ENCODE assay signal across 13 mouse cellular contexts in genomic region chr3:88005822-88006786, GRCm38 (mm10). TPM values are rescaled to one million over a fixed set of nuclear protein-coding genes. Genes with fewer than 3 reads are reported as not detected.
DNase-seq lines count a peak whose midpoint lies in the region; ATAC-seq and TF ChIP-seq lines count a peak whose summit lies in the region.
"Had no signal": no experiment of that assay in that cellular context is flagged by ENCODE, and none has a peak within 500 bp of the region (broad histone marks: within the 10 kb centered on the region; RNA-seq: fewer than 3 reads in every experiment).

No protein-coding gene starts in this region.

- no peaks in the 10 kb centered on the region for H3K4me1 ChIP-seq in bone marrow macrophage, adult 2 months (ENCODE audit: control insufficient read depth, insufficient read depth, low read length)
- H3K4me1 ChIP-seq: intestine, embryonic 15.5 days had no signal

- peak; percentile 46 for TF ChIP-seq CTCF in left cerebral cortex, adult 2 months (IDR thresholded peaks at IDR 0.05)
- peak; percentile 33; the same call in 1 of the 2 replicates for TF ChIP-seq CTCF in bone marrow macrophage, adult 2 months (IDR thresholded peaks at IDR 0.05; ENCODE audit: low read depth, low read length)

- ATAC-seq in megakaryocyte progenitor cell, adult 5-6 weeks (replicated peaks; ENCODE audit: poor library complexity): 0 out of 2 replicates have a peak, but pooled peaks have one; percentile 31
- ATAC-seq: intestine, embryonic 15.5 days had no signal

- intact Hi-C loops in left cerebral cortex, adult 2 months (cut with DNase I): no loop called here

- no peak for TF ChIP-seq POLR2A in bone marrow macrophage, adult 2 months (IDR thresholded peaks at IDR 0.05; ENCODE audit: borderline replicate concordance, low read depth, low read length)

- DNase-seq in left cerebral cortex, adult 2 months (ENCODE audit: extremely low spot score in 1 of 2, low spot score in 2 of 2): no peak
- no peak for DNase-seq in left cerebral cortex, adult 9 months (ENCODE audit: low spot score in 2 of 2)
- DNase-seq in ES-CJ7 (ENCODE audit: low read depth, low spot score): peak; percentile 82
- no peak for DNase-seq in adrenal gland, postnatal 14 days
- no peak for DNase-seq in embryo, embryonic 11 days
- no peak for DNase-seq in kidney, adult 9 months
- DNase-seq: right cerebral cortex, postnatal 25 days had no signal

- H3K4me3 ChIP-seq in left cerebral cortex, adult 2 months: no peak overlapping the region
- no peak overlapping the region for H3K4me3 ChIP-seq in bone marrow macrophage, adult 2 months (ENCODE audit: insufficient read depth, low read length)
- H3K4me3 ChIP-seq: heart, embryonic 13.5 days; intestine, embryonic 15.5 days had no signal

- no peak overlapping the region for H3K27ac ChIP-seq in left cerebral cortex, adult 2 months
- H3K27ac ChIP-seq in bone marrow macrophage, adult 2 months (ENCODE audit: insufficient read depth, low read depth, low read length): no peak overlapping the region
- H3K27ac ChIP-seq: heart, embryonic 13.5 days; intestine, embryonic 15.5 days had no signal

RNA-seq across cellular contexts. Expression of gene Bcan, which starts 6.1 kb away (rescaled TPM):
- 100 to 1,000 TPM; 241 to 256 TPM for total RNA-seq in left cerebral cortex, adult 2 months (2021)
- not detected in 2 replicates for polyA plus RNA-seq in bone marrow macrophage, adult 2 months (2012; ENCODE audit: insufficient read depth, insufficient read length, missing spikeins)
- not detected in 2 replicates for total RNA-seq in megakaryocyte progenitor cell, adult 5-6 weeks (2015)
- not detected in 2 replicates for total RNA-seq in megakaryocyte progenitor cell, adult 5-6 weeks (2017)
- total RNA-seq in adrenal gland, postnatal 14 days (2021): 28.5 and 31.5 TPM in 2 replicates
- total RNA-seq: megakaryocyte, adult 5-6 weeks had no signal

RNA-seq across cellular contexts. Expression of gene Hapln2, which starts 21.3 kb away (rescaled TPM):
- 10 to 100 TPM; 11.3 to 13.5 TPM for total RNA-seq in left cerebral cortex, adult 2 months (2021)
- polyA plus RNA-seq in bone marrow macrophage, adult 2 months (2012; ENCODE audit: insufficient read depth, insufficient read length, missing spikeins): not detected in 2 replicates
- total RNA-seq in megakaryocyte progenitor cell, adult 5-6 weeks (2015): not detected in 2 replicates
- not detected in 2 replicates for total RNA-seq in megakaryocyte progenitor cell, adult 5-6 weeks (2017)
- not detected in 2 replicates for total RNA-seq in adrenal gland, postnatal 14 days (2021)
- total RNA-seq: megakaryocyte, adult 5-6 weeks had no signal
- polyA plus RNA-seq: heart, embryonic 13.5 days; intestine, embryonic 15.5 days; neural tube, embryonic 11.5 days had no signal

RNA-seq across cellular contexts. Expression of gene Nes, which starts 35.2 kb away (rescaled TPM):
- total RNA-seq in left cerebral cortex, adult 2 months (2021): 1 to 10 TPM; 5.7 to 6.2 TPM
- 1.4 and 1.7 TPM in 2 replicates for polyA plus RNA-seq in bone marrow macrophage, adult 2 months (2012; ENCODE audit: insufficient read depth, insufficient read length, missing spikeins)
- 0.02 TPM in 1 of 2 replicates, not detected in the other for total RNA-seq in megakaryocyte progenitor cell, adult 5-6 weeks (2015)
- total RNA-seq in megakaryocyte progenitor cell, adult 5-6 weeks (2017): 0.20 TPM in 1 of 2 replicates, not detected in the other
- 14.5 and 23.0 TPM in 2 replicates for total RNA-seq in adrenal gland, postnatal 14 days (2021)
- total RNA-seq: megakaryocyte, adult 5-6 weeks had no signal

RNA-seq across cellular contexts. Expression of gene Gpatch4, which starts 36.8 kb away (rescaled TPM):
- 10 to 100 TPM; 17.5 to 19.1 TPM for total RNA-seq in left cerebral cortex, adult 2 months (2021)
- 7.9 and 8.4 TPM in 2 replicates for polyA plus RNA-seq in bone marrow macrophage, adult 2 months (2012; ENCODE audit: insufficient read depth, insufficient read length, missing spikeins)
- 34.2 and 38.7 TPM in 2 replicates for total RNA-seq in megakaryocyte progenitor cell, adult 5-6 weeks (2015)
- 49.2 and 51.8 TPM in 2 replicates for total RNA-seq in megakaryocyte progenitor cell, adult 5-6 weeks (2017)
- 15.7 and 22.5 TPM in 2 replicates for total RNA-seq in adrenal gland, postnatal 14 days (2021)

RNA-seq across cellular contexts. Expression of gene Naxe, which starts 52.2 kb away (rescaled TPM):
- 10 to 100 TPM; 64.3 to 66.6 TPM for total RNA-seq in left cerebral cortex, adult 2 months (2021)
- 76.1 and 83.0 TPM in 2 replicates for polyA plus RNA-seq in bone marrow macrophage, adult 2 months (2012; ENCODE audit: insufficient read depth, insufficient read length, missing spikeins)
- total RNA-seq in megakaryocyte progenitor cell, adult 5-6 weeks (2015): 44.2 and 67.8 TPM in 2 replicates
- total RNA-seq in megakaryocyte progenitor cell, adult 5-6 weeks (2017): 39.6 and 41.4 TPM in 2 replicates
- 135 and 138 TPM in 2 replicates for total RNA-seq in adrenal gland, postnatal 14 days (2021)

Comparison
In these comparisons a context has a peak if more than half of its experiments do, and no peak if none do; other contexts are left out.
1. RNA of gene Bcan, which starts 6.1 kb away (total RNA-seq): 241 to 256 TPM in left cerebral cortex, adult 2 months and 28.5 to 31.5 TPM in adrenal gland, postnatal 14 days; not detected in megakaryocyte progenitor cell, adult 5-6 weeks; every median in the first group is over 10 times any median in the second.
2. RNA of gene Hapln2, which starts 21.3 kb away (total RNA-seq): 11.3 to 13.5 TPM in left cerebral cortex, adult 2 months; not detected in megakaryocyte progenitor cell, adult 5-6 weeks and not detected in adrenal gland, postnatal 14 days; every median in the first group is over 10 times any median in the second.
3. RNA of gene Nes, which starts 35.2 kb away (total RNA-seq): 14.5 to 23.0 TPM in adrenal gland, postnatal 14 days and 5.7 to 6.2 TPM in left cerebral cortex, adult 2 months; 0.02 to 0.20 TPM in megakaryocyte progenitor cell, adult 5-6 weeks; every median in the first group is over 4 times any median in the second.